Mouse (Mus musculus) heart, adult 2 months (tissue): ENCODE results near the gene Zc3h13.

Experiments
- CTCF ChIP-seq: fragments of 200-600 bp; IDR thresholded peaks from 2 replicates; pipeline ENCODE4 v1.8.1; 2022; ENCODE audit warnings: antibody characterized with exemption, mild to moderate bottlenecking, moderate library complexity
- POLR2A ChIP-seq: fragments of 200-500 bp; IDR thresholded peaks from 2 replicates; pipeline ENCODE4 v1.6.1; 2011; ENCODE audit warnings: mild to moderate bottlenecking, low read depth, low read length, control low read depth; ENCODE audit not compliant: insufficient read depth

GRCm38 (mm10) chr14:75346041-75346440 lies 61.9 kb downstream of the Zc3h13 start:
- TF ChIP-seq CTCF (no peak), POLR2A (no peak)
